Mouse (Mus musculus): Measurements from ENCODE around the gene Actg1.

The Actg1 gene

DNA sequence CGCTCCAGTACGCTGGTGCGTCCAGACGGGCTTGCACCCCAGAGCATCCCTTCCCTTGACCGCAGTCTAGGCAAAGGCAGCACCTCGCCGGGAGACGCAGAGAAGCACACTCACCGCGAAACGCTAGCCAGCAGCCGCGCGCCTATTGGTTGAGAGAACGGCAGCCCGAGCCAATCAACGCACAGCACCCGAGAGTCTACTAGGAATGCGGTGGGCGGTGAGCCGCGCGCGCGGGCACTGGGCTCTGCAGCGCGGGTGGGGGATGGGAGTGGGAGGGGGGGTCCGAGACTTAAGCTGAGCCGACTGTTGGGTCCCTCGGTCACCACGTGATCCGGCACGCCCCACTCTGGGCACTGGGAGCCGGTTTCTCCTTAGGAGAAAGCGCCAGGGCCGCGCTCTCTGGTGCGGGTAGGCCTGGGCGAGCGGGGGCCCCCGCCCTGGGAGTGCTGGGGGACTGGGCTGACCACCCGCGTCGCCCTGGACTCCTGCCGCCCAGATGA, 37.5 kb downstream of the Actg1 start:
- DNase-seq (ENCODE audit: low read depth, low spot score): peak; percentile 95

GRCm38 (mm10) chr11:120308441-120309320, 39.7 kb downstream of the Actg1 start:
- peak; percentile 54 for DNase-seq (ENCODE audit: low read depth, low spot score)

GRCm38 (mm10) chr11:120307566-120308430, 40.5 kb downstream of the Actg1 start:
- peak; percentile 93 for DNase-seq (ENCODE audit: low read depth, low spot score)

GRCm38 (mm10) chr11:120307132-120307413, 41.3 kb downstream of the Actg1 start:
- no peak for DNase-seq (ENCODE audit: low read depth, low spot score)

DNA sequence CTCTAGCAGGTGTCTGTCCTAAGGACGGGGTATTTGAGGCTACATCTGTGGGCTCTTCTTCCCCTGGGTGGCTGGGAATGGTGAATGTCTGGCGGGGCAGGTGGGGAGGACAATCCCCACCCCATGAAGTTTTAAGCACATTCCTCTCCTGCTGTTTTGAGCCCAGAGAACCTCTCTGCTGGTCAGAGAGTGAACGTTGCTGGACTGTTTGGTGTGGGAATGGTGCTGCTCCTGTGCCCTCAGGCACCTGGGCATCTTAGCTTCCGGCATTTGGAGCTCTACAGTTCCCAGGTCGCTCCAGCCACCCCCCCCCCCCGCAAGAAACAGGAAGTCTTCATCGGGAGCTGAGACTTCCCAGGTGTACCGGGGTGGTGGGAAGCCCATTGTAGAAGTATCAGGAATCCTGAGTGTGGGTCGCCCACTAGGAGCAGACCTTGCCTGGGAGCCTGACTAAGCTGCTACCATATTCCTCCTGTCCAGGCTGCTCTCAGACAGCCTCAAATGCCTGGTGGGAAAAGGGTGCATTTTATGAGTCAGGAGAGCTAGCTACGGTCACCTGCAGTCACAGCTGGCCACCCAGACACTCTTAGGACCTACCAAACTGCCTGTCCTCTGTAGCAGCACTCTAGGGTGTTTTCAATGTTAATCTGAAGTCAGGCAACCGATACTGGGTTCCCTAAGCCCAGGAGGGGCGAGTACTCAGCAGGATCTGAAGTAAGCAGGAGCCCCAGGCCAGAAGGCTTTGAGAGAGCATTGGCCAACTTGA, 41.8 kb downstream of the Actg1 start:
- no peak for DNase-seq (ENCODE audit: low read depth, low spot score)

GRCm38 (mm10) chr11:120305535-120306365, 42.6 kb downstream of the Actg1 start:
- no peak for DNase-seq (ENCODE audit: low read depth, low spot score)

DNA sequence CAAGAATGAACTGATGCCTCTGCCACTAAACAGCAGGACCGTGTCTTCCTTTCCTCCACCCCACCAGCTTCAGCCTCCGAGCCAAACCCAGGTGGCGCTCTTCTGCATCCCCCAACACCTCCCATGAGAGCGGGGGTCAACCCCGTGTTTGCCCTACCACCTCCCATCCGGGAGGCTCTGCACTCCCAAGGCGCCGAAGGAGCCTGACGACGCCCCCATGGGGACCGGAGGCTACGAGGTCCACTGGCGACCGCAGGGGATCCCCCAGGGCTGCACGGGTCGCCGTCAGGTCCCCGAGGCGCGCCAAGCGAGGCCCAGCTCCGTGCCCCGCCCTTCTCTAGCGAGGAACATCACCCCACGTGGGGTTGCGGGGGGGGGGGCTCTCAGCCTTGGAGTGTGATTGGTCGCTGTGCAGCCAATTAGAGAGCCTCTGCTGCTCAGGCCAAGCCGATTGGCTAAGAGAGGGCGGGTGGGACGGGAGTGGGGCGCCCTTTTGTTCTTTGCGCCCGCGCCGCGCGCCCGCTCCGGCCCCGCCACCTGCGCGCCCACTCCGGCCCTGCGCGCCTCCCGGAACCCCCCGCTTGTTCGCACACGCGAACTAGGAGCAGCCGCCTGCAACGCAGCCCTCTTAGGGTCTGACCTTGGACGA, 43.3 kb downstream of the Actg1 start:
- DNase-seq (ENCODE audit: low read depth, low spot score): peak; percentile 95

- DNase-seq (ENCODE audit: low read depth, low spot score): no peak
Observed at GRCm38 (mm10) chr11:120304350-120304694, 44.0 kb downstream of the Actg1 start.

- DNase-seq (ENCODE audit: low read depth, low spot score): no peak
Observed at GRCm38 (mm10) chr11:120303559-120304349, 44.6 kb downstream of the Actg1 start.

GRCm38 (mm10) chr11:120303119-120303518, 45.2 kb downstream of the Actg1 start:
- DNase-seq (ENCODE audit: low read depth, low spot score): no peak

DNA sequence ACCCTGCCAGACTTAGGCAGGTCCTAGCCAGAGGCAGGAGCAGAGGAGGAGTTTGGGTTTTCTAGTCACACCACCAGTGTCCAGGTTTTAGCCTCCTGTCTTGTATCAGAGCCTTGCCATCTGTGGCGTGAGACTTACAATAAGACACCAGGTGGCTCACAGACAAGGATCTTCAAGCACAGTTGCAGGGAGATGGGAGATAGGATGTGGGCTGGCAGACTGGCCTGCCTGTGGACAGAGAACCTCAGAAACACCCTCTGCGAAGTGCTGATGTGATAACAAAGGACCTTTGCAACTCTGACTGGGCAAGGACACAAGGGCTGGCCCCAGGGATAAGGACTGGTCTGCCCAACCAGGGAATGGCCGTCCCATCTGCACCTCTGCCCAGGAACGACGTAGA, 48.9 kb downstream of the Actg1 start:
- no peak for DNase-seq (ENCODE audit: low read depth, low spot score)

- no peak for DNase-seq (ENCODE audit: low read depth, low spot score)
Observed at GRCm38 (mm10) chr11:120298441-120299141, 49.8 kb downstream of the Actg1 start.

DNA sequence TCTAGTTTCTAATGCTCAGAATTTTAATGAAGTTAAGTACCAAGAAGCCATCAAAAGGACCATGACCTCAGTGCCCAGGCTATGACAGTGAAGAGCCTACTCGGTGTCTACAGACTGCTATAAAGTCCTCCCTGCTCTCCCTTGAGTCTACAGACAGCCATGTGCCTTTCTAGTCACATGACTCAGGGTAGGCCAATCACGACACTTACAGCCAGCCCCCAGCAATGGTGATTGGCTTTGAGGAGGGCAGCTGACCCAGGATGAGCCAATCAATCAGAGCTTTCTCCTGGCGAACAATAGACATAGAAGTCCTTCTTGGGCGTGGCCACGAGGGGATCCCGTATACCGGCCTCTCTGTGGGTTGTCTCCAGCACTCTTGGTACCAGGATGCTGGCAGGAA, 50.6 kb downstream of the Actg1 start:
- peak; percentile 96 for DNase-seq (ENCODE audit: low read depth, low spot score)

GRCm38 (mm10) chr11:120296305-120297144, 51.8 kb downstream of the Actg1 start:
- no peak for DNase-seq (ENCODE audit: low read depth, low spot score)
